Mouse (Mus musculus) brain, adult 2 months (tissue): ENCODE results near the gene Nans.

Experiments
- DNase-seq: peaks from one replicate; pipeline ENCODE4 v3.0.0; 2011; ENCODE audit warnings: low read depth, low spot score

Gene Nans

DNA sequence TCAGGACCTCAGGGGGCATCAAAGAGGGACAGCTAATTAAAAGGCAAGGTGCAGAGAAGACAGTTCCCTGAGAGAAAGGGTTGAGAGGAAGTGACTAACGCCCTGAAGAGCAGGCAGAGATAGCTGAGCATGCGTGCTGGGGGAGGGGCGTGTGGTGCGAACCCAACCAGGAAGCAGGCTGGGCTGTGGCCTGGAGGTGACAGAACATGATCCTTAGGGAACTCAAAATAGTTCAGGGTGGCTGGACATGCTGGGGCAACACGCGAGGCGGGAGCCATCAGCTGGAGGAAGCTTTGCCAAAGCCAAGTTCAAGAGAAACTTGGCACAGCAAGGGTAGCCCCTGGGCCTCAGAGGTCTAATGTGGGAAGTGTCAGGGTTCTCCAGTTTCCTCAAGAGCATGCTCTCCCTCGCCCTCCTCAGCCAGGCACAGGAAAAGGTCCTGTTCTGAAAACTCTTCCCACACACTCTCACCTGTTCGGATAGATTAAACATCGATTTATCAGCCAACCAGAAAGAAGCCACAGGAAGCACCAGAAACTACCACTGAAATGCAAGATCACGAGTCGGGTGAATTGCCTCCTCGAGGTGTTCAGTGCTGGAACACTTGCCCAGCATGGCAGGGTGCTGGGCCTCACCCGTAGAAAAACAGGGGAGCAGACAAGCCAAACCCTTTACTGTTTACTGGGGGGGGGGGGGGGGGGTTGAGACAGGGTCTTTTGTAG lies 3.2 kb upstream of the Nans start:
- DNase-seq, result peak; percentile 16

GRCm38 (mm10) chr4:46487348-46487747 lies 1.7 kb upstream of the Nans start:
- DNase-seq, result no peak

- DNase-seq, result no peak
Measured at GRCm38 (mm10) chr4:46493071-46493470, 4.0 kb downstream of the Nans start.

GRCm38 (mm10) chr4:46495543-46495942 lies 6.5 kb downstream of the Nans start:
- DNase-seq, result no peak

- DNase-seq, result peak; percentile 83
Measured at GRCm38 (mm10) chr4:46497286-46497892, 8.3 kb downstream of the Nans start.

GRCm38 (mm10) chr4:46498511-46498910 lies 9.5 kb downstream of the Nans start:
- no peak for DNase-seq

GRCm38 (mm10) chr4:46498976-46499375 lies 9.9 kb downstream of the Nans start:
- DNase-seq, result peak; percentile 58

- no peak for DNase-seq
Measured at GRCm38 (mm10) chr4:46502606-46503502, 13.8 kb downstream of the Nans start.

- DNase-seq, result no peak
Measured at GRCm38 (mm10) chr4:46503881-46504280, 14.8 kb downstream of the Nans start.

DNA sequence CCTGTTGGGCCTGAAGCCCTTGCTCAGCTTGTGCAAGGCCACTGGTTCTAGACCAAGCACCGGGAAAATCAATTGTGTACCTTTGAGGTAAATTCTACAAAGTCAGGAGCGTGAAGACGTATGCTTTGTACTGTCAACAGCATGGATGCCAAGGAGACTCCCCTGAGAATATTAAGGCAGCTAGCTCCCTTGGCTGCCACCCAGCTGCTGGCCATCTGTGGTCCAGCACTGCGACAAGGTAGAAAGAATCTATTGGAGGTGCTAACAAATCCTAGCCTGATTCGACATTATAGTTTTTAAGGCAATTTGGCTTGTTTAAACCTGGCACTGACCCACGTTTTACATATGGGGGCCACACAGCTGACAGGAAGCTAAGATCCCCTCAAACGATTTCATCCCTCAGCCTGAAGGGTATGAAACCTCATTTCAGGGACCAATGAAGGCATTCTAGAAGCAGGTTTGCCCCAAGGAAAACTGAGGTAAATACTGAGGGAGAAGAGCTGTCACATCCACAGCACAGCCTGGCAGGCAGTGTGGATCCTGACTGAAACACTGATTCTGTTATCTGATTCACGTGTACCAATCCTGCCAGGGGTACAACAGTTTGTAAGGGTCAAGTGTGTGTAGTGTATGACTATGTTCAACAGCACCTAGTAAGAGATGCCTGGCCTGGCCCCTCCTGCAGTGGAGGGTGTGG lies 16.5 kb downstream of the Nans start:
- peak; percentile 32 for DNase-seq

GRCm38 (mm10) chr4:46506801-46507610 lies 18.0 kb downstream of the Nans start:
- DNase-seq, result peak; percentile 96

GRCm38 (mm10) chr4:46507736-46508460 lies 18.9 kb downstream of the Nans start:
- peak; percentile 79 for DNase-seq

DNA sequence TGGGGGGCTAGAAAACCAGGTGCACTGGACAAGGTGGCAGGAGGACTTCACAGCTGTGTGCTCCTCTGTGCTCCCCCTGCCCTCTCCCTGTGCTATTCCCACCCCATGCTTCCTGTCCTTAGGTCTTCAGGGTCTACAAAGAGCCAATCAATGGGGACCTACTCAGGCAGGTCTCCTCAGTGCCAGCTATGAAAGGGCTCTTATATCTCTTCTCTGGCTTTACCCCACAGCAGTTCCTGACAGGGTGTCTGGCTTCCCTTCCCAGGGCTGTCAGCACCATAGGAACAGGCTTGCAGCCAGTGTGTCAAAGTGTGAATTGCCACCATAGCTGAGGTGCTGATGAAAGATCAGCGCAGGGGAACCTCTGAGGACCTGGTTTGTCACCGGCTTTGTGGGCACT lies 31.4 kb downstream of the Nans start:
- no peak for DNase-seq

DNA sequence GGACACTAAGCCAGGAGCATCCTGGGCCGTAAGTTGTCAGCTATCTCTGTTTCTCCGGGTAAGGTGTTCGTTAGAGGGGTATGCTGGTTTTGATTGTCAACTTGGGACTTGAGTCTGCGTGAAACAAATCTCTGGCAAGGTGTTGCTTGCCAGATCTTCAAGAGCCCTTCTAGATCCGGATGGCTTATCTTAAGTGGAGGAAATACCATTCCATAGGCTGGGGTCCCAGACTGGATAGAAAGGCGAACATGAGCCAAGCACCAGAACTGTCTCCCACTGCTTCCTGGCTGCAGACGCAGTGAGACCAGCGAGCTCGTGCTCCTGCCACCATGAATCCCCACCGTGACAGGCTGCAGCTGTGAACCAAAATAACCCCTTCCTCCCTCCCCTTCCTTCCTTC lies 32.4 kb downstream of the Nans start:
- DNase-seq, result no peak

- no peak for DNase-seq
Measured at GRCm38 (mm10) chr4:46523324-46523723, 34.3 kb downstream of the Nans start.

GRCm38 (mm10) chr4:46526226-46526625 lies 37.2 kb downstream of the Nans start:
- DNase-seq, result no peak

DNA sequence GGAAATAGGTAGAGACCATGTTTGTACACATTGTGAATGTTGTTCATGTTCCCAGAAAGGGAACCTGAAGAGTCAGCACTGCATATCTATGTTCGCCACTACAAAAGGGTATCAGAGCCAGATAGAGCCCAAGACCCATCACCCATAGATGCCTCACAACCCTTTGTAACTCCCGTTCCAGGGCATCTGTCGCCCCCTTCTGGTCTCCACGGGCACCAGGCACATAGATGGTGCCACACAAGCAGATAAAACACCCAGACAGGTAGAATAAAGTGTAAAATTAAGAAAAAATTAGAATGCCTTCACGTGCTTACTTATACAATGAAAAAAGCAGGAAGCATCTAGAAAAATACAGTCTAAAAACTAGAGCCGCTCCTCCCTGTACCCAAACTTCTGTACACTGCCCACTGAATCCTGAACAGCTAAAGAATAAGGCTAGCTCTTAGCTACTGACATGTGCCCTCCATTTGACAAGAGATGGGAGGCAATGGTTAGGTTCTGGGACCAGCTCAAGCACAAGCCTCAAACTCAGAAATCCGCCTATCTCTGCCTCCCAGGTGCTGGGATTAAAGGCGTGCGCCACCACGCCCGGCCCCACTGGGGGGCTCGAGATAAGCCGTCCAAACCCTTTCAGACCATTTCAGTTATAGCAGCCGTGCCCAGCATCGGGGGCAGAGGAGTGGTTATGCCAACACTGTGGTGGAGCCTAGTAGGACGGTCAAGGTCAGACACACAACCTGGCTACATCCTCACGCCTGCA lies 37.9 kb downstream of the Nans start:
- no peak for DNase-seq

- no peak for DNase-seq
Measured at GRCm38 (mm10) chr4:46527558-46527926, 38.5 kb downstream of the Nans start.

DNA sequence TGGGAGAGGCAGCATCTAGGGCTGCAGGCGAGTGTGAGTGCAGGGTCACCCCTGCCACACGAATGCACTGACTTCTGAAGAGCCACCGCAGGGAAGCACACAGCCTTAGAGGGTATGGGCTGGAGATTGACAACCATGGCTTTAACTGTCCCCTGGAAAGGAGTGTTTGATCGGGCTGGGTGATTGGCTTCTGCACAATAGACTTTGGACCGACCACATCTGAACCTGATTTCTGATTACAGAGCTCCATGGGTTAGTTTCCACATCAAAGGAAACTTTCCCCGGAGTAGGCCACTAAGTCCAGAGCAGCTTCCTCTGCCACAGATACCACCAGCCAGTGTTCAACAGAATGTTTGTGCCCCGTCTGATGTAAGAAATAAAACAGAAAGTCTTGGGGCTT lies 40.7 kb downstream of the Nans start:
- no peak for DNase-seq

DNA sequence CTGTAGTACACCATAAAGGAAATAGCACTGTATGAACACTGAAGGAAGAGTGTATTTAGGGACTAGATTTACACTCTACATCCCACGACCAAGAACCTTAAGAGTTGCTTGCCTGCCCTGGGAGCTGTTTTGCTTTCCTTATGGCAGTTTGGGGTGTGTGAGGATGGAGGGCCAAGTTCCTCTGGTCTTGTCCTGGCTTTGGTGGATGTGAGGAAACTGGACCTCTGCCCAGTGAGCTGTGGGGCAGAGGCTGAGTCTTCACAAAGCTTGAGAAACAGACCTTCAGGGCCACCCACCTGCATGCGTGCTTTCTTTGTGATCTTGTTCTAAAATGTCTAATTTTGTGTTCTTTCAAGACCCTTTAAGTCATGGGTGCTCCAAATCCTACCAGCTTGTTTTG lies 43.5 kb downstream of the Nans start:
- no peak for DNase-seq
